Mouse (Mus musculus) MEL (cell line): Measurements from ENCODE around the gene Tmbim6. TPM values are rescaled to one million over a fixed set of nuclear protein-coding genes. Genes with fewer than 3 reads are reported as not detected.

ENCODE experiments used
- DNase-seq: peaks from one replicate; pipeline ENCODE4 v3.0.0; 2011; ENCODE audit warnings: low read depth, low spot score
- H3K27ac ChIP-seq: 2 replicates; pipeline ENCODE4 v1.5.1; 2012; ENCODE audit warnings: low read depth, mild to moderate bottlenecking, control low read depth, low read length, moderate library complexity; ENCODE audit not compliant: control insufficient read depth
- H3K27me3 ChIP-seq, 2 experiments: fragments of 150-350 bp in 1 of 2; sonication (generic) in 1 of 2; 2 replicates each; pipeline ENCODE4 v1.6.1; 2012; ENCODE audit warnings: low read length in 2 of 2, mild to moderate bottlenecking in 2 of 2, improper control_type of control experiment in 1 of 2, moderate library complexity in 1 of 2; ENCODE audit not compliant: insufficient read depth in 2 of 2, control insufficient read depth in 1 of 2
- H3K36me3 ChIP-seq, 2 experiments: 2 replicates each; pipeline ENCODE4 v1.6.1; 2012 to 2014; ENCODE audit warnings: low read length in 2 of 2, improper control_type of control experiment in 1 of 2, inconsistent platforms in 1 of 2, mild to moderate bottlenecking in 1 of 2; ENCODE audit not compliant: insufficient read depth in 2 of 2, control insufficient read depth in 1 of 2
- H3K4me1 ChIP-seq, 2 experiments: fragments of 150-350 bp in 1 of 2; sonication (generic) in 1 of 2; 2 replicates each; pipeline ENCODE4 v1.6.1; 2012; ENCODE audit warnings: low read length in 2 of 2, improper control_type of control experiment in 1 of 2, mild to moderate bottlenecking in 1 of 2; ENCODE audit not compliant: insufficient read depth in 2 of 2, control insufficient read depth in 1 of 2
- H3K4me3 ChIP-seq, 2 experiments: fragments of 150-350 bp in 1 of 2; sonication (generic) in 1 of 2; 2 replicates each; pipeline ENCODE4 v1.5.1; 2012; ENCODE audit warnings: low read depth in 2 of 2, low read length in 2 of 2, mild to moderate bottlenecking in 2 of 2, moderate library complexity in 2 of 2, control low read depth in 1 of 2, improper control_type of control experiment in 1 of 2; ENCODE audit not compliant: control insufficient read depth in 1 of 2, insufficient read depth in 1 of 2
- H3K79me2 ChIP-seq: 2 replicates; pipeline ENCODE4 v1.6.1; 2012; ENCODE audit warnings: mild to moderate bottlenecking, low read length, moderate library complexity; ENCODE audit not compliant: control insufficient read depth, poor library complexity, insufficient read depth
- H3K9ac ChIP-seq: 2 replicates; pipeline ENCODE4 v1.6.1; 2012; ENCODE audit warnings: low read depth, mild to moderate bottlenecking, control low read depth, low read length, moderate library complexity; ENCODE audit not compliant: control insufficient read depth, poor library complexity, severe bottlenecking
- H3K9me3 ChIP-seq: fragments of 150-350 bp; sonication (generic); replicated peaks from 2 replicates; pipeline ENCODE4 v1.6.1; 2012; ENCODE audit warnings: mild to moderate bottlenecking, low read length, improper control_type of control experiment, moderate library complexity; ENCODE audit not compliant: insufficient read depth
- BHLHE40 ChIP-seq: IDR thresholded peaks from 2 replicates; pipeline ENCODE4 v1.6.1; 2012; ENCODE audit warnings: low read depth, mild to moderate bottlenecking, inconsistent platforms, low read length, improper control_type of control experiment, borderline replicate concordance
- CHD1 ChIP-seq: IDR thresholded peaks from 2 replicates; pipeline ENCODE4 v1.6.1; 2012; ENCODE audit warnings: low read depth, mild to moderate bottlenecking, inconsistent platforms, low read length, improper control_type of control experiment
- E2F4 ChIP-seq: IDR thresholded peaks from 2 replicates; pipeline ENCODE4 v1.6.1; 2011; ENCODE audit warnings: low read depth, low read length, improper control_type of control experiment, borderline replicate concordance
- EP300 ChIP-seq, 2 experiments: IDR thresholded peaks; 2 replicates each; pipeline ENCODE4 v1.6.1; 2011; ENCODE audit warnings: improper control_type of control experiment in 2 of 2, low read length in 2 of 2, low read depth in 1 of 2, mild to moderate bottlenecking in 1 of 2
- ETS1 ChIP-seq: IDR thresholded peaks from 2 replicates; pipeline ENCODE4 v1.6.1; 2012; ENCODE audit warnings: low read depth, mild to moderate bottlenecking, inconsistent platforms, low read length, improper control_type of control experiment, moderate library complexity
- GABPA ChIP-seq: IDR thresholded peaks from 2 replicates; pipeline ENCODE4 v1.6.1; 2012; ENCODE audit warnings: low read depth, mild to moderate bottlenecking, inconsistent platforms, low read length, improper control_type of control experiment, moderate library complexity
- GATA1 ChIP-seq: IDR thresholded peaks from 2 replicates; pipeline ENCODE4 v1.6.1; 2011; ENCODE audit warnings: low read depth, low read length, improper control_type of control experiment
- HCFC1 ChIP-seq: IDR thresholded peaks from 2 replicates; pipeline ENCODE4 v1.6.1; 2012; ENCODE audit warnings: low read depth, mild to moderate bottlenecking, inconsistent platforms, low read length, improper control_type of control experiment, moderate library complexity
- JUND ChIP-seq: IDR thresholded peaks from 2 replicates; pipeline ENCODE4 v1.6.1; 2011; ENCODE audit warnings: low read depth, mild to moderate bottlenecking, improper control_type of control experiment, low read length
- MAX ChIP-seq: IDR thresholded peaks from 2 replicates; pipeline ENCODE4 v1.6.1; 2011; ENCODE audit warnings: low read length, improper control_type of control experiment
- MYB ChIP-seq: IDR thresholded peaks from 2 replicates; pipeline ENCODE4 v1.6.1; 2011; ENCODE audit warnings: mild to moderate bottlenecking, low read depth, low read length, improper control_type of control experiment
- MYC ChIP-seq: IDR thresholded peaks from 2 replicates; pipeline ENCODE4 v1.6.1; 2011; ENCODE audit warnings: low read depth, mild to moderate bottlenecking, low read length, improper control_type of control experiment, moderate library complexity
- NELFE ChIP-seq: IDR thresholded peaks from 2 replicates; pipeline ENCODE4 v1.6.1; 2011; ENCODE audit warnings: low read depth, low read length, improper control_type of control experiment
- NRF1 ChIP-seq: IDR thresholded peaks from 2 replicates; pipeline ENCODE4 v1.6.1; 2014; ENCODE audit warnings: low read depth, mild to moderate bottlenecking, inconsistent platforms, low read length, improper control_type of control experiment, moderate library complexity; ENCODE audit not compliant: poor library complexity, insufficient read depth, severe bottlenecking
- POLR2A ChIP-seq, 2 experiments: IDR thresholded peaks; 2 replicates each; pipeline ENCODE4 v1.6.1; 2011 to 2012; ENCODE audit warnings: low read length in 2 of 2, mild to moderate bottlenecking in 2 of 2, control low read depth in 1 of 2, improper control_type of control experiment in 1 of 2, low read depth in 1 of 2, moderate library complexity in 1 of 2; ENCODE audit not compliant: control insufficient read depth in 1 of 2, insufficient read depth in 1 of 2, poor library complexity in 1 of 2
- POLR2AphosphoS5 ChIP-seq: IDR thresholded peaks from 2 replicates; pipeline ENCODE4 v1.6.1; 2012; ENCODE audit warnings: low read depth, borderline replicate concordance, mild to moderate bottlenecking, inconsistent platforms, low read length, moderate library complexity, mixed read lengths
- RAD21 ChIP-seq: IDR thresholded peaks from 2 replicates; pipeline ENCODE4 v1.6.1; 2011; ENCODE audit warnings: mild to moderate bottlenecking, low read depth, low read length, improper control_type of control experiment
- RCOR1 ChIP-seq: IDR thresholded peaks from 2 replicates; pipeline ENCODE4 v1.6.1; 2012; ENCODE audit warnings: low read depth, mild to moderate bottlenecking, inconsistent platforms, low read length, improper control_type of control experiment
- SMC3 ChIP-seq: IDR thresholded peaks from 2 replicates; pipeline ENCODE4 v1.6.1; 2011; ENCODE audit warnings: low read depth, low read length, improper control_type of control experiment
- TCF12 ChIP-seq: IDR thresholded peaks from 2 replicates; pipeline ENCODE4 v1.6.1; 2014; ENCODE audit warnings: low read depth, mild to moderate bottlenecking, inconsistent platforms, low read length, improper control_type of control experiment, moderate library complexity
- USF1 ChIP-seq: IDR thresholded peaks from 2 replicates; pipeline ENCODE4 v1.6.1; 2014; ENCODE audit warnings: low read depth, mild to moderate bottlenecking, inconsistent platforms, low read length, improper control_type of control experiment, moderate library complexity
- ZC3H11A ChIP-seq: IDR thresholded peaks from 2 replicates; pipeline ENCODE4 v1.6.1; 2012; ENCODE audit warnings: low read depth, mild to moderate bottlenecking, inconsistent platforms, low read length, improper control_type of control experiment
- ZKSCAN1 ChIP-seq: IDR thresholded peaks from 2 replicates; pipeline ENCODE4 v1.6.1; 2012; ENCODE audit warnings: low read depth, mild to moderate bottlenecking, inconsistent platforms, low read length, improper control_type of control experiment, moderate library complexity
- ZMIZ1 ChIP-seq: IDR thresholded peaks from 2 replicates; pipeline ENCODE4 v1.6.1; 2012; ENCODE audit warnings: low read depth, mild to moderate bottlenecking, inconsistent platforms, low read length, improper control_type of control experiment, moderate library complexity
- polyA plus RNA-seq, 2 experiments: library from polyadenylated mRNA; stranded (reverse) in 1 of 2; unstranded in 1 of 2; fragments of >175 nt in 1 of 2; fragments of >200 nt in 1 of 2; gene quantifications; 2 replicates each; pipeline versions ENCODE4 v1.2.1 to v1.2.4; 2012; ENCODE audit warnings: low replicate concordance in 2 of 2, low read depth in 1 of 2; ENCODE audit not compliant: insufficient read length in 2 of 2, insufficient read depth in 1 of 2, missing spikeins in 1 of 2
- total RNA-seq: library from RNA; depleted of rRNA; stranded (reverse); fragments of 300-350 nt; gene quantifications from 2 replicates; pipeline ENCODE4 v1.2.3, GENCODE M21; 2012

Gene Tmbim6
- total and polyA plus RNA-seq, 3 experiments = 243 to 339 TPM; not detected in 1

DNA sequence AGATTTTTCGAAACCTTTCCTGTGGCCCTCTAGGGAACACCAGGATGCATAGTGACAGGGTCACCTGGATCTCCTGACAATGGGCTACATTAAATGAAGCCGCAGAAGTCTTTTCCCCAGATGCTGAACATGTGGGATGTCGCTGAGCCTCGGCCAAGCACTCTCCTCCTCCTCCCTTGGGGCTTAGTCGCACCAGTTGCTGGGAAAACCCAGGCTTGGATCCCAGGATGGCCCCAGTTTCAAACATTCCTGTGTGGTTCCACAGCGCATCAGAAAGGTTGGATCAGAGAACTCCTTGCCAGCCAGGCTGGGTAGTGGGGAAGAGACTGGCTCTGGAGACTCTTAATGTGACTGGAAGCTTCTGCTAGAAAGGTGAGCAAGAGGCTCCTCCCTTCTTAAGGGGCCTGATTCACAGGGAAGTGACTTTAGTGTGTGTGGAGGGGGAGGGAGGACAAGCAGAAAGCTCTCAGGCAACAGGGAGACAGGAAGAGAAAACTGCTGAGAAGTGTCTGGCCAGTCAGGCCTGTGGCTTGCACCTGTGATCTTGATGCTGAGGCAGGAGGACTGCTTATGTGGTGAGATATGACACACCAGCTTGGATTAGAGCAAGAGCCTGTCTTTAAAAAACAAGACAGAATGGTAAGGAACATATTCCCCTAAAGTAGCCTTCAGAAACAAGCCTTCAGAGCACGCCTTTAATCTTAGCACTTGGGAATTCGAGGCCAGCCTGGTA is 46.5 kb downstream of the Tmbim6 start:
- DNase-seq = no peak
- Histone ChIP-seq H3K27me3 (no peaks in the 10 kb centered on the region), H3K4me1 (no peaks in the 10 kb centered on the region), H3K79me2 (no peaks in the 10 kb centered on the region), H3K9me3 (no peaks in the 10 kb centered on the region), H3K4me3 (no peak overlapping the region), H3K27ac (no peak overlapping the region), H3K36me3 (no peaks in the 10 kb centered on the region), H3K9ac (no peak overlapping the region)
- TF ChIP-seq MYC (no peak), BHLHE40 (no peak), USF1 (no peak), MAX (no peak), MYB (no peak), ZMIZ1 (no peak), RAD21 (no peak), NRF1 (no peak), POLR2AphosphoS5 (no peak), ETS1 (no peak), HCFC1 (no peak), JUND (no peak), GABPA (no peak), ZKSCAN1 (no peak), ZC3H11A (no peak)

DNA sequence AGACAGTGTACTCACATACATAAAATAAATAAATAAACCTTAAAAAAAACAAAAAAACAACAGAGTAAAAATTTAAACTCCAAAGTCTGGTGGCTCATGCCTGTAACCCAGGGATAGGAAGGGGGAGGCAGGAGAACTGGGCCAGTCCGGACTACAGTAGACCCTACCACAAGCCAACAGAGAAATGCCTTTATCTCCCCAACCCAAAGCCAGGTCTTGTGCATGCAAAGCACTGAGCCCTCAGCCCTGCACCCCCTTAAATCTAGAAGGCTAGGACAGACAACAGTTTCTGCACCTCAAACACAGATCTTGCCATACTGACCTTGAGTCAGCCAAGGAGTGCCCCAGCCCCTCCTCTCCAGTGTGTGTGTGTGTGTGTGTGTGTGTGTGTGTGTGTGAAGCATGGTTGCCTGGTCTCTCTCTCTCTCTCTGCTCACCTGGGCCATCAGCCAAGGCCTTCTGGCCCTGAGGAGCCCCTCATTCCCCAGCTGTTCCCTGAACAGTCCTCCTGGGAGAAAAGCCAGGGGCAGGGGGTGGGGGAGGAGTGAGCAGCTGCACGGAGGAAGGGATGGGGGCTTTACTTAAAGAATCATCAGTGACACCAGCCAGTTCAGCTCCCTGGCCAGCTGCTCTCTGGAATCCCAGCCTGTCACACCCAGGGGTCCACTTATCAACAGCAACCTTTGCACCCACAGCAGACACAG is 47.6 kb downstream of the Tmbim6 start:
- Histone ChIP-seq H3K9ac (no peak overlapping the region), H3K4me1 (no peaks in the 10 kb centered on the region), H3K9me3 (no peaks in the 10 kb centered on the region), H3K4me3 (no peak overlapping the region), H3K27me3 (no peaks in the 10 kb centered on the region), H3K27ac (no peak overlapping the region), H3K36me3 (no peaks in the 10 kb centered on the region), H3K79me2 (no peaks in the 10 kb centered on the region)
- TF ChIP-seq NELFE (no peak), RCOR1 (no peak), HCFC1 (no peak), MYB (no peak), GABPA (no peak), NRF1 (no peak), USF1 (no peak), TCF12 (no peak), ZMIZ1 (no peak), EP300 (IDR thresholded peaks at IDR 0.05; ENCODE audit: low read depth in 1 of 2, low read length in 2 of 2) (no peak), POLR2A (IDR thresholded peaks at IDR 0.05; ENCODE audit: control insufficient read depth in 1 of 2, insufficient read depth in 1 of 2, low read depth in 1 of 2, low read length in 2 of 2, poor library complexity in 1 of 2) (no peak), GATA1 (no peak), BHLHE40 (no peak), E2F4 (no peak), ETS1 (no peak), SMC3 (no peak), MYC (no peak), CHD1 (no peak)
- DNase-seq = no peak
